Mouse (Mus musculus): ENCODE results near the gene Ddi1.
"Not testable (repeated sequence)": the region's sequence is repeated elsewhere in the genome, so short reads cannot be mapped to it uniquely, and the experiment has no call there.

Ddi1 gene

DNA sequence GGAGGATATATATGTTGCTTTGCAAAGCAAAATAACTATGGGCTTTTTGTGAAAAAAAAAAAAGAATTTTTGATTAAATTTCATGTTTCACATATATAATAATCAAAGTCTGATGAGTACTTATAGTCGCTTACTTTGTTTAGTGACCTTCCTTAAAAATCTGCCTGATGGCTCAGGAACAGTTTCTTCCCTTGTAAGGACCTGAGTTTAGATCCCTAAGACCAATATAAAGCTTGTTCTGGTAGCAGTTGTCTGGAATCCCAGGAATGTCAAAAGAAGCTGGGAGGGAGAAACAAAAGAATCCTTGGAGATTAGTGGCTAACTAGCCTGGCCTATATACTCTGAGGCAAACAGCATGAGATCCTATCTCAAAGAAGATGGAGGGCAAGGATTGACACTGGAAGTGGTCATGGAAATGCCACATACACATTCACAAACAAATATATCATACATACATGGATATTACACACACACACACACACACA is at the start of gene Ddi1:
Gene Ddi1 (minus strand): TSS at position 51 of the 485 bp plus-strand sequence.
- DNase-seq (ENCODE audit: low spot score in 2 of 2): no peak

DNA sequence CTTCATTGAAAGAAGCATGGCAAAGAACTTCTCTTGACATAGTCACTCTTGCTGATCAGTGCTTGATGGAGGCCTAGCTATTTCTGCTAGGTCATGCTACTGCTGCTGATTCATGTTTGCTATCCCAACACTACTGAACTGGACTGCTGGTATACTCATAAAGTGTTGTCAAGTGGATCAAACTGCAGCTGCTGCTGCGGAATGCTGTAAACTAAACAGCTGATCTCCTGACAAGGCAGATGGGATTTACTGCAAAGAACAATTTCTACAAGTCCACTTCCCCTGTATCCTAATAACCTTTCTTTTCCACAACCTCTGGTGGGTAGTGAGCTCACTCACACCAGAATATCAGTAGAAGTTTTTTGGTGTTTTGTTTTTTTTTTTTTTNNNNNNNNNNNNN is 47.5 kb upstream of the Ddi1 start:
- DNase-seq (ENCODE audit: low spot score in 2 of 2): no peak

DNA sequence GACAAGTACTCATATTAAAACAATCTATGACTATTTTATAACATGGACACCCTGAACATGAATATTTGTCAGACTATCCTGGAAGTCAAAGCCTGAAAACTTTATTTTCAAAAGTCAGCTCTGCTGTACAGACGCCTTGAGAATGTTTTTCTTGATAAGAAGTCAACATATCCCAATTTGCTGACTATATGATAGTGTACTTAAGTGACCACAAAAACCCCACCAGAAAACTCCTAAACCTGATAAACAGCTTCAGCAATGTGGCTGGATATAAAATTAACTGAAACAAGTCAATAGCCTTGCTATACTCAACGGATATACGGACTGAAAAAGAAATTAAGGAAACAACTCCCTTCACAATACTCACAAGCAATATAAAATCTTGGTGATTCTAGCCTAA is 36.2 kb upstream of the Ddi1 start:
- no peak for DNase-seq (ENCODE audit: low spot score in 2 of 2)

DNA sequence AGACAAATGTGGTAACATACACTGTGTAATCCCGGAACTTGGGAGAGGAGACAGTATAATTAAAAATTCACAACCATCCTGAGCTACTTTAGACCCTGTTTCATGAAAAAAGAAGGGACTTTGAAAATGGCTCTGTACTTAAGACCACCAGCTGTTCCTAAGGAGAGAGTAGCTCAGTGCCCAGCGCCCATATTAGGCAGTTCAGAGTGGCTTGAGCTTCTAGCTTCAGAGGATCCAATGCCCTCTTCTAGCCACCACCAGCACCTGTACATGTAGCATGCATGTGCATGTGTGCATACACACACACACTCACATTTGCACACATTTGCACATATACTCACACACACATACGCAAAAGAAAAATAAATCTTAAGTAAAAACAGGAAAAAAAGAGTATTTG is 34.9 kb upstream of the Ddi1 start:
- no peak for DNase-seq (ENCODE audit: low spot score in 2 of 2)

DNA sequence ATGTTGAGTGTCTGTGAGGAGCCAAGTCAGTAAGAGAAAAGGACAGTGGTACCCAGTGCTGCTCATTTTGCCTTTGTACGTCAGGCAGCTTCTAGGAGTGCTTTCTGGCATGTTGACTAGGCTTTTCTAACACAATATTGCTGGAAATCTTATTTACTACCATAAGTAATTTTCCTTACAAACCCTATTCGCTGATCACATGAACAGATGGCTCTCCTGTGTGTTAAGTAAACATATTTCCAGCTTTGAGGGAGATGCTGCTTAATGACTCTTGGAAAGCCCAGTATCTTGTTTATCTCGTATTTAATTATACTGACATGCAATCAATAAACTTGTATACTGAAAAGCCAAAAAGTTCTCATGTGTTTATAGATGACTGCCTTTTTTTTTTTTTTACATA is 32.4 kb upstream of the Ddi1 start:
- no peak for DNase-seq (ENCODE audit: low spot score in 2 of 2)

DNA sequence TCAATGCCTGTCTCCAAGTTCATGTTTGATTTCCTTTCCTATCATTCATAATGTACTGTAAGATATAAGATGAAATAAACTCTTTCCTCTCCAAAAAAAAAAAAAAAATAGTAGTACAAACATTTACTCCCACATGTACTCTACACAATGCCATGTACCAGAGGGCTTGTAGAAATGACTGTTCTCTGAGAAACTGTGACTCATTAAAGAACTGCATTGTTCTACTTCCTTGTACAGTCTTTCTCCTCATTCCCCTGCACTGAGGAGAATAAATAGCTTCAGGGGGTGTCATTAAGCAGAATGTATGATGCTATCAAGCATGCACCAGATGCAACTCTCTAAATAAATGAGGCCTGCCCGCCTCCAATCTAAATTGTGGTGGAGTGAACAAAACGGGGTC is 28.9 kb upstream of the Ddi1 start:
- no peak for DNase-seq (ENCODE audit: low spot score in 2 of 2)

DNA sequence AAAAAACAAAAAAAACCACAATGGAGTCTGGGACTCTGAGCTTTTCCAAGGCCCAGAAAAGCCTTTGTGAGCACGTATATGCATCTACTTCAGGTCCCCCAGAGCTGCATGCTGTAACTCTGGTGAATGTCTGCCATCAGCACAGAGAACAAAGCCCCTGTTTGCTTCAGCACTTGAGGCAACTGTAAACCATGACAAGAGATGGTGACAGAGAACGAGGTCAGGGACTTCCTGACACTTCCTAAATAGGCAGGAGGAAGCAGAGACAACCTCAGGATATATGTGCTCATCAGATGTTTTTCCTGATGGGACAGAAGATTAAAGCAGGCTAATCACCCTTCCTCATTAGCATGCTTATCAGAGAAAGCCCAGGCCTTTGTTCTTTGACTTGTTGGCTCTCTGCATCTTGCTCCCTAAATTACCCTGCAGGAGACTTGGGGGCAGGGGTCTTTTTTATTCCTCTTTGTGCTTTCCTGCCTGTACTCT is 19.6 kb upstream of the Ddi1 start:
- DNase-seq (ENCODE audit: low spot score in 2 of 2): no peak

DNA sequence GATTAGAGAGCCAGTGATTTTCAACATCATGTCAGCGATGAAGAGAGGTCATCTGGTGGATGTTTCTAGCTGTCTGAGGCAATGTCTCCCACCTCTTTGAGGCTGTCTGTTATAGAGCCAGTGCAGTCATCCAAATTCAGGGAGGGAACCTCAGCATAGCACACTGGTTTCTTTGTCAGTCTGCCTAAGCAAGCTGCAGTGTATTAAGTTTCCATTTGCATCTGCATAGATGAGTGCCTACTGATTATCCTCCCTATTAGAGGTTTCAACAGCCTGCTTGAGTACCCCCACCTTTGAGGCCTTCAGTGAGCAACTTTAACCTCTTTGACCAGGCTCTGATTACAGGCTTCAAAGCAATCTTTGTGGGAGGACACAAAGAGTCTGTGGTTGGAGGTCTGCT is 17.1 kb upstream of the Ddi1 start:
- DNase-seq (ENCODE audit: low spot score in 2 of 2): no peak

DNA sequence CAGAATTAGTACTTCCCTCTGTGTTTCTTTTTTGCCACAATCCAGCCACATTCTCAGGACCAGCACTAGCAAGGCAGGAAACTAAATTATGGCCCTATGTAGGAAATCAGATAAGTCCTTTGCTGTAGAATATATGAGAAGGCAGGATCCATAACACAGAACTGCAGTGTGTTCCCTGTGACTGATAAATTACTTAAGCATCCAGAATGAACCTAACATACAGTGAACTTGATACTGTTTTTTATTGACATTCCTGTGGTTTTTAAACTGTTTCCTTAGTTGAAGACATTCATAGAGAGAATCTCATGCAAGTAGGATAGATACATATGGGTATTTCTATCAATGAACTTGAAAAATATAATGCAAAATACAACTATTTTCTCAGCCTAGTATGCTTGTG is 7.9 kb upstream of the Ddi1 start:
- DNase-seq (ENCODE audit: low spot score in 2 of 2): no peak

DNA sequence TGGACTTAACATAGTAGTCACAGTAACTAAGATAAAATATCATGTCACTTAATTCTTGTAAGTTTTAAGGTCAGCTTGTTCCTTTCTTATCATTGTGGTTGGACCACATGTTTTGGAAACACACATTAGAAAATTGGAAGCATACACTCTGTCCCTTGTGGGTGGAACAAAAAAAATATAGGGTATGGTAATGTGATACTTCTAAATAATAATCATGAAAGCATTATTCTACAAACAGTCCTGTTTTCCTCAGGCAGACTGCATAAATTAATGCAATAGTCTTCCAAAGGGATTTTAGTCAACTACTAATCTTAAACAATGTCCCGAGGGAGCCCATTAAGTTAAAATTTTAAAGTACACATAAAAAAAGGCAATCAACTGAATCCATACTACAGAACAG is 6.7 kb upstream of the Ddi1 start:
- DNase-seq (ENCODE audit: low spot score in 2 of 2): no peak

DNA sequence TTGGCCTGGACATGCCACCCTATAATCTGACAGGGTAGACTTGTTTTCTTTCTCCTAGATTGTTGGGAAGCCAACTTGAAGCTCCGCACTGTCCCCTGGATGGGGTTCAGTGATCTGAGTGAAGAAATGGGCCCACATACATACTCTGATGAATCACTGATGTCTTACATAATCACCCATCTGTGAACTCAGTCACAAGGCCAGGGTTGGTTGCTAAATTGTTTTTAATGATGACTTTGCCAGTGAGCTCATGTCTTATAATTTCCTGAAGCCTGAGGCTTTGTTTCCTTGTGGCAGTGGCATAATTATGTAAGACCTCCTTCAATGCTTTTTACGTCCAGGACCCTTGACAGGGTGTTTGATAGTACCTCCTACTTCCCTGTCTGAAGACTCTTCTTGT is 4.8 kb downstream of the Ddi1 start:
- no peak for DNase-seq (ENCODE audit: low spot score in 2 of 2)

DNA sequence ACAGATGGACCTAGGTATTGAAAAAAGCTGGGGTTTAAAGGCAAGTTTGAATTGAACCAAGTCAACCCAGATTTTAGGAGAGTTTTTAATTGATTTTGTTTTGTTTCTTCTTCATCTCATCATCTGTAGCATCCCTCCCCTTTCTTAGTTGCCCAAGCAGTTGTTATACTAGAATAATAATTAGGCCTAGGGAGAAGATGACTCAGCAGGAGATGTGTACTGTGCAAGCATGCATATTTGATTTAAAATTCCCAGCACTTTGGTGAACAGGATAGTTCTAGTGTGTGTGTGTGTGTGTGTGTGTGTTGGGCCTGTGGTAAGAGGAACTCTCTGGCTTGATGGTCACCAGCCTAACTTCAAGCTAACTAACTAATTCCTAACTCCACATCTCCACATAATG is 12.6 kb downstream of the Ddi1 start:
- DNase-seq (ENCODE audit: low spot score in 2 of 2): no peak

DNA sequence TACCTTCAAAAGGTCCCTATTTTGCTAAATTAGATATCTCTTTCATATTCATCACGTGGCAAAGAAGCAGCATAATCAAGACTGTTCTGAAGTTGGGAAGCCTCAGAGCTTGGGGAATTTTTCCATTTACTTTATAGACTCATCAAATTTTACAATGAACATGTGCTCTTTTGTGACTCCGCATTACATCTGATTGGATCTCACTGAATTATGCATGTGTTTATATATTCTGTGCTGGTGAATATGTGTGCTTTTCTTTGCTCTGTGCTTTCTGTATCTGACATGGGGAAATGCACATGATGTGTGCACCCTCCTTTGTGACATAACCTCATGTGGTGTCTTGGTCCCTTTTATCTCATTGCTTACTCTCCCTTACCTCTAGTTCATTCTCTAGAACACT is 17.7 kb downstream of the Ddi1 start:
- DNase-seq (ENCODE audit: low spot score in 2 of 2): no peak

DNA sequence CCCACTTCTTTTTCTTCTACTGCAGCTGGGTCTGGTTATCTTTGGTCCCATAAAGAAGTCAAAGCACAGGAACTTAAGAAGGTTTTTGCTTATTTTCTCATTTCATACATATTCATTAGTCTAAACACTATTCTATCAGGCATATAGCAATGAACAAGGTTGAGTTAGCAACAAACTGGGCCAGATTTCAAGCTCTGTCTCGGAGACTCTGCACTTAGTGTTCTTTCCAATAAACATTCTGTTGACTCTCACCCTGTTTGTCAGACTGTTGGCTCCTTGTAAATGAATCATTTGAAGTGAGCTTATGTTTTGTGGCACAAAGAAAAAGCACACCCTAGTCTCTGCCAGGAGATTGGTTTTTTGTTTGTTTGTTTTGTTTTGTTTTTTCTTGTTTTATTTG is 19.3 kb downstream of the Ddi1 start:
- no peak for DNase-seq (ENCODE audit: low spot score in 2 of 2)

DNA sequence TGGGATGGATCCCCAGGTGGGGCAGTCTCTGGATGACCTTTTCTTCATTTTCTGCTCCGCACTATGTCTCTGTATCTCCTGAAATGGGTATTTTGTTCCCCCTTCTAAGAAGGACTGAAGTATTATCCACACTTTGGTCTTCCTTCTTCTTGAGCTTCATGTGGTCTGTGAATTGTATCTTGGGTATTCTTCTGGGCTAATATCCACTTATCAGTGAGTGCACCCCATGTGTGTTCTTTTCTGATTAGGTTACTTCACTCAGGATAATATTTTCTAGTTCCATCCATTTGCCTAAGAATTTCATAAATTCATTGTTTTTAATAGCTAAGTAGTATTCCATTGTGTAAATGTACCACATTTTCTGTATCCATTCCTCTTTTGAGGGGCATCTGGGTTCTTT is 33.7 kb downstream of the Ddi1 start:
- not testable (repeated sequence) for DNase-seq (ENCODE audit: low spot score in 2 of 2)

DNA sequence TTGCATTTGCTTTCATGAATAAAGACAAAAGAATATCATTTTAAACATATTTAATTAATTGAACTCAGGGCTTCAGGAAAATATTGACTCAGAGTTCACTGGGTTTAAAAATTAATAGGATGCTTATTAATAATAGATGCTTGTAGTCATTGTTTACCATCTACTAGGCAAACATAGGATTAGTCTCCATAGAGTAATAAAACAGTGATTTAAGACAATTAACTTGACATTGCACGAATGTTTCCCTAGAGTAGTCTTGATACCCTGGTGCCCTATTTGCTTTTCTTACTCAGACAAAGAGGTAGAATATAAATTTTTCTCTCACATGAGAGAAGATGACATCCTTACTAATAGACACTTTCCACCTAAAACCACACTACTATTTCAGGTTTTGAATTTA is 52.1 kb downstream of the Ddi1 start:
- DNase-seq (ENCODE audit: low spot score in 2 of 2): no peak

DNA sequence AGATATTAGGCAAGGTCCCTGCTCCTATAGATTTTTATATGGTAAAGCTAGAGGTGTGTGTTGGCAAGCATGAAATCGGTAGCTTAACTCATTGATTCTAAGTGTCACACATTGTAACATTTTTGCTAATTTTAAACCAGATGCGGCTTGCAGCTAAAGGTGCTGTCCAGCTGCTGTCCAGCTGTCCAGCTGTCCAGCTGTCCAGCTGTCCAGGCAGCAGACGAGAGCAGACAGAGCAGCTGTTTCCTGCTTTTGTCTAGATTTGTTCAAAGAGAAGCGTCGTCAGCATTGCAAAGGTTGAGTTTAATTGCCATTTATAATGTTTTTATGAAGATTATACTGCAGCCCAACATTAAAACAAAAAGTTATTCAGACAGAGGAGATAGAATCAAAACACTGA is 56.8 kb downstream of the Ddi1 start:
- DNase-seq (ENCODE audit: low spot score in 2 of 2): no peak
